Mouse (Mus musculus): ENCODE results near the gene Adap2.

- no peak for TF ChIP-seq POLR2A (IDR thresholded peaks at IDR 0.05; ENCODE audit: low read depth, low read length)
- TF ChIP-seq CTCF (IDR thresholded peaks at IDR 0.05; ENCODE audit: borderline replicate concordance, insufficient read depth, low read length) = no peak
Measured at GRCm38 (mm10) chr11:80202296-80202695, 48.4 kb downstream of the Adap2 start.
